Mouse (Mus musculus) C2C12 (cell line): ENCODE results near the gene Pdzrn3.

Experiments
- CTCF ChIP-seq: IDR thresholded peaks from one replicate; pipeline ENCODE4 v1.5.1; 2011; ENCODE audit not compliant: control insufficient read depth, insufficient read depth, insufficient read length
- MAX ChIP-seq: IDR thresholded peaks from one replicate; pipeline ENCODE4 v1.6.1; 2011; ENCODE audit warnings: mild to moderate bottlenecking, control low read depth

DNA sequence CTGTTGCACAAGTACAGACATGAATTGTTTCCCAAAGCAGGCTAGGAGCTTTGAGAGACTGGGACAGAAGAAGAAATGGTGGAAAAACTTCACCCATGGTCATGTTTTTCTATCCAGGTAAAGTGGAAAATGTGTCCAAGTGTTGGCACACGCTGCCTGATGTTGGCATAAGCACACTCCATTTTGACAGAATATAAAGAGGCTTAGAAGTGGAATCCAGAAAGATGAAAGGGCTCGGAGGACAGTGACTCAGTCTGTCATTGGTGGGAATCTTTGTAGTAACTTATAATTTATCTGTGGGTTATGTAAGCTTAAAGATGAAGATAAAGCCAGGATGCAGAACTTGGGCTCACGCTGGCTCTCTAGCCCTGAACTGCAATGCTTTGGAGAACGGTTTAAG, 5.2 kb upstream of the Pdzrn3 start:
- TF ChIP-seq CTCF (no peak), MAX (no peak)
